Mouse (Mus musculus) gastrocnemius, postnatal 10 days (tissue): ENCODE results near the gene Zfp580. TPM values are rescaled to one million over a fixed set of nuclear protein-coding genes. Genes with fewer than 3 reads are reported as not detected.
"Not testable (repeated sequence)": the region's sequence is repeated elsewhere in the genome, so short reads cannot be mapped to it uniquely, and the experiment has no call there.

Experiments
- DNase-seq: peaks from one replicate; pipeline ENCODE4 v3.0.0; 2021; ENCODE audit warnings: mixed read lengths
- total RNA-seq, 2 experiments: library from RNA; stranded (reverse); gene quantifications; 2 replicates each; pipeline ENCODE4 v1.2.3; 2021

Gene Zfp580
- total RNA-seq, 2 experiments from 2014 or later, result 7.3 to 10.0 TPM

DNA sequence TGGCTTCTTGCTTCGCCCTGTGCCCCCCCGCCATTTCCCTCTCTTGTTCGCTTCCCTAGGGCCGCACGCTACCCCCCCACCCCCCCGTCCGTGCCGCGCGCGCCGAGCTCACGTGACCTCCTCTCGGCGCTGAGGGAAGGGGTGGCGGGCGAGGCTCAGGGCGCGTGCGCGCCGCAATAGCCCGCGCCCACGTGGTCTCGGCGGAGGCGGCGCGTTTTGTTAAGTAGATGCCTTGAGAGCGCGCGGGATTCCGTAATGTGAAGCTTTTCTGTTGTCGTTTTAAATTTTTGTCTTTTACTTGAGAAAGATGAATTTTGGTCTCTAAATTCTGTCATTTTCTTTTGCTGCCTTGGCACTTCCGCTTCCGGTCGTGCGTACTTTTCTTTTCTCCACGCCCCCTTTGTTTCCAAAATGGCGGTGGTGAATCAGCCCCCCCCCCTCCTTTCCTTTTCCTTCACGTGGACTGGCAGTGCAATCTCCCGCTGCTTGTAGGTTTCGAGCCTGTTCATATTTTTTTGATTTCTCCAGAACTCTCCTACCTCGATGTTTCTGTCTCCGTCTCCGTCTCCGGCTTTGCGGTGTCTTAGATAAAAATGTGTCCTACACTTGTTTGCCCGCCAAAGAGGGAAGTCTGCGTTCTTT lies 11.1 kb downstream of the Zfp580 start:
- DNase-seq, result no peak

DNA sequence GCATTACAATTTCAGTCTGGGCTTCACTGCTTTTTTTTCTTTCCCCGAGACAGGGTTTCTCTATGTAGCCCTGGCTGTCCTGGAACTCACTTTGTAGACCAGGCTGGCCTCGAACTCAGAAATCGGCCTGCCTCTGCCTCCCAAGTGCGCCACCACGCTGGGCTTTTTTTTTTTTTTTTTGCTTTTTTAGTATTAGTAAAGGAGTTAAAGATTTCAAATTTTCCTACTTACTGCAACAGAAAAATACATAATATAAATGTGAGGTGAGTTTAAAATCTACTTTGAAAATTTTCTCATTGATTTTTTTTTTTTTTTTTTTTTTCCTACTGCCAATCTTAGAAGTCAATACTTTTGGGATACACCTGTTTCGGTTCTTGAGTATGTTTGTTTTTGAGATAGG lies 13.5 kb downstream of the Zfp580 start:
- no peak for DNase-seq

DNA sequence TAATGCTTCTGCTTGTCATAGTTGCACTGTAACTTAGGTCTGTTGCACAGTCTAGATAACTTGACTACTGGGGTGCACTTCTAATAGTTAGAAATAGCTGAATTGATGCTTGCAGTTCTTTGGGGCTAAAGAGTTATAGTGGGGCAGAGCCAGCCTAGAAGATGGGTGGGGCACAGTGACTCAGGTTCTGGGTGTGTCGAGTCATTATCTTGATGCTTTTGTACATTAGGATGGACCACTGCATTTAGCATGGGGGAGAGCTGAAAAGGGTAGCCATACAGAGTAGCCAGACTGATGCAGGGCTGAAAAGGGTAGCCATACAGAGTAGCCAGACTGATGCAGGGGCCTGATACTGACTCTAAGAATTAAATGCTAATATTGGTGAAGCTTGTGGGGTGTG lies 22.2 kb downstream of the Zfp580 start:
- no peak for DNase-seq

GRCm38 (mm10) chr7:5074984-5075383 lies 23.6 kb downstream of the Zfp580 start:
- DNase-seq, result no peak

- DNase-seq, result no peak
These were observed 25.6 kb downstream of the Zfp580 start for GRCm38 (mm10) chr7:5076931-5077330.

DNA sequence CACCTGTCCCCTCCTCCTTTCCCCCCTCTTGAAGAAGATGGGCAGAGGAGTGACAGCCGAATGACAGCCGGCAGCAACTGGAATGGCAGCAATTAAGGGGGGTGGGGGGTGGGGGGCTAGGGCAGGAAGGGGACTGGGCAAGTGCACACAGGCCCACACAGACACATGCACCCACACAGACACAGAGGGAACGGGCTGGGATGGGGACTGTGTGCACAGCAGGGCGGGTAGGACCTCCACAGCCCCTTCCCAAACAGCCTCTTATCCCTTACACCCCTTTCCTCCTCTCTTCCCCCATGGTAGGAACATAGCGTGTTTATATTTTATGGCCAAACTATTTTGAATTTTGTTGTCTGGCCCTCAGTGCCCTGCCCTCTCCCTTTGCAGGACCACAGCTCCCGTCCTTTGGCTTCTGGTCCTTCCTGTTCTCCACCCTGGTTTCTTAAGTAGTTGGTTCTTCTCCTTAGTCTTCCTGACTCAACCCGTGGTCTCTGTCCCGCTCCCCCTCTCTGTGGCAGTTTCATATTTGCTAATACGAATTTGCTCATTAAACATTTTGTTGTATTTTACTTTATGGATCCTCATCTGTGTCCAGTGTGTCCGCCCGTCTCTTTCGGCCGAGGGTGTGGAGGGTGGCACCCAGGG lies 28.1 kb downstream of the Zfp580 start:
- not testable (repeated sequence) for DNase-seq

DNA sequence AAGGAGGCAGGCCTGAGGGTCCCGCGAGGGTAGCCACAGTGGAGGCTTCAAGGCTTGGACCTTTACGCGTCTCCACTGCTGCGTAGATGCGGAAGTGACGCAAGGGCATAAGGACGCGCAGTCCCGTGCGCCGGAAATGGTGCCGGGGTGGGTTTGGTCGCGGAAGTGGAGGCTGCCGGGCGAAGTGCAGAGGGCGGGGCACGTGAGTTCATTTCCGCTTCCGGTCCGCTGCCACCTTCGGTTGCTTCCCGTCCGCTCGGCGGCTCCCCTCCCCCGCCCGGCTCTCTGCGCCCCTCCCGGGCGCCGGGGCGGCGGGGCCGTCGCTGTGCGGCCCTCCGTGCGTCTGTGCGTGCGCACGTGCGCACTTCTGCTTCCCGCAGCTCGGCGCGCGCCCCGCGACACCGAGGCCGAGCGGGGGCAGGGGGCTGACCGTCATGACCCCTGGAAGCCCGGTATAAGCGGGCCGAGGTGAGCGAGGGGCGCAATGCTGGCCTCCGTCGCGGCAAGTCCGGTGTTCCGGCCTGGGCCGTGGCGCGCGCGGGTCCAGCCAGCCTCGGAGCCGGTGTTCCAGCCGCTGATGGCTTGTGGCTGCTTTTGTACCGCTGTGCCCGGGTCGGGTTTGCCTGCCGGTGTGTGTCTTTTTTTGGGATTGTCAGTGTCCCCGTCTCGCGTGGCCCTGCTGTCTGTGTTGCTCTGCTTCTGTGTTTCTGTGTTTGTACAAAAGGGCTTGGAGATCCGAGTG lies 28.8 kb downstream of the Zfp580 start, which contains the start of gene Epn1:
Epn1 (plus strand) TSS at position 226 of the 742 bp plus-strand sequence.
- peak; percentile 96 for DNase-seq

GRCm38 (mm10) chr7:5080815-5081214 lies 29.5 kb downstream of the Zfp580 start:
- DNase-seq, result no peak

GRCm38 (mm10) chr7:5081241-5081640 lies 29.9 kb downstream of the Zfp580 start:
- DNase-seq, result no peak

GRCm38 (mm10) chr7:5081939-5082338 lies 30.6 kb downstream of the Zfp580 start:
- DNase-seq, result no peak

DNA sequence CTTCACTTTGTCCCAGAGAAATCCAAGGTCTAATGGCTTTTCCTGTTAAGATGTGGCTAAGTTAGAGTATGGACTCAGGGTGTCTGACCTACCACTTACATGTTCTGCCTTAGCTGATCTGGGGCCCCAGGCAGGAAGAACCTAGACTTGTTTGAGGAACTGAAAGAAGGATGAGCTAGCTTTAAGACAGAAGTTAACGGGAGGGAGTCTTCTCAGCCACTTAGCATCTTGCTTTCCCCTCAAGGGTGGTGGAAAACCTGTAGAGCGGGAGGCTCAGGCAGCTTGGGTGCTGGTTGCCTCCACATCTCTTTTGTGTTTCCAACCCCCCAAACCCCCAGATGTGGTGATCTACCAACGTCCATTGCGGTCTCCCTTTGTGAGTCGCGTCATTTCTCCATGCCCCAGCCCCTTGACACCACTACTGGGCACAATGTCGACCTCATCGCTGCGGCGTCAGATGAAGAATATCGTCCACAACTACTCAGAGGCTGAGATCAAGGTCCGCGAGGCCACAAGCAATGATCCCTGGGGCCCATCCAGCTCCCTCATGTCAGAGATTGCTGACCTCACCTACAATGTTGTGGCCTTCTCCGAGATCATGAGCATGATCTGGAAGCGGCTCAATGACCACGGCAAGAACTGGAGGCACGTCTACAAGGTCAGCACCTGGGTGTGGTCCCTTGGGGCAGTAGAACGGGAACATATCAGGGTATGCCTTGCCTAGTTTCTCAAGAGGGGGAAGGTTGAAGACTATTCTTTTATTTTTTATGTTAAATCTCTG lies 32.2 kb downstream of the Zfp580 start:
- DNase-seq, result no peak

DNA sequence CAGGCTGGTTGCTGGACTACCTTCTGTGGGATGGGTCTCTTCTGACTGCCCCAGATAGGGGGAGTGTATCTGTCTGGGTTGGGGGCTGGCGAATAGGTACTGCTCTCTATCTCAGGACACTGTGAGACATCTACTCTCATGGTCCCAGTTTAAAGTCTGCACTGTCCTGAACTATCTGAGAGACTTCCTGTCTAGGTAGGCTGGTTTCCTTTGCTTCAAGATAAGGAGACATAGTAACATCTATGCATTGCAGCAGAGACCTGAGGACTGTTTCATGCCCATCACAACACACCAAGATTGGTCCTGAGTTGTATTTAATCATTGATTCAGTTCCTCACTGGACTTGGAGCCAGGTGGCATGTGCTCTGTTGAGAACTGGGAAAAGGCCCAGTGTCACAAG lies 34.2 kb downstream of the Zfp580 start:
- no peak for DNase-seq

- no peak for DNase-seq
These were observed 35.6 kb downstream of the Zfp580 start for GRCm38 (mm10) chr7:5086921-5087440.

GRCm38 (mm10) chr7:5087886-5088285 lies 36.5 kb downstream of the Zfp580 start:
- no peak for DNase-seq

DNA sequence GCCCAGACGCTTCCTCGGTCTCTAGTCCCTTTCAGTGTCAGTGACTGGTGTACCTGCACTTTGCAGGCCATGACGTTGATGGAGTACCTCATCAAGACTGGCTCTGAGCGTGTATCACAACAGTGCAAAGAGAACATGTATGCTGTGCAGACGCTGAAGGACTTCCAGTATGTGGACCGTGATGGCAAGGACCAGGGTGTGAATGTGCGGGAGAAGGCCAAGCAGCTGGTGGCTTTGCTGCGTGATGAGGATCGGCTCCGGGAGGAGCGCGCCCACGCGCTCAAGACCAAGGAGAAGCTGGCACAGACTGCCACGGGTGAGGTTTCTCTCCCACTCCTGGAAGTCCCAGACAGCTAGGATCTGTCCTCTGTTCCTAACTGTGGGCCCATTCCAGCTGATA lies 38.5 kb downstream of the Zfp580 start:
- DNase-seq, result no peak

GRCm38 (mm10) chr7:5091008-5091728 lies 39.8 kb downstream of the Zfp580 start:
- no peak for DNase-seq

- DNase-seq, result no peak
These were observed 41.0 kb downstream of the Zfp580 start for GRCm38 (mm10) chr7:5092381-5092780.

GRCm38 (mm10) chr7:5092831-5093510 lies 41.6 kb downstream of the Zfp580 start:
- no peak for DNase-seq

DNA sequence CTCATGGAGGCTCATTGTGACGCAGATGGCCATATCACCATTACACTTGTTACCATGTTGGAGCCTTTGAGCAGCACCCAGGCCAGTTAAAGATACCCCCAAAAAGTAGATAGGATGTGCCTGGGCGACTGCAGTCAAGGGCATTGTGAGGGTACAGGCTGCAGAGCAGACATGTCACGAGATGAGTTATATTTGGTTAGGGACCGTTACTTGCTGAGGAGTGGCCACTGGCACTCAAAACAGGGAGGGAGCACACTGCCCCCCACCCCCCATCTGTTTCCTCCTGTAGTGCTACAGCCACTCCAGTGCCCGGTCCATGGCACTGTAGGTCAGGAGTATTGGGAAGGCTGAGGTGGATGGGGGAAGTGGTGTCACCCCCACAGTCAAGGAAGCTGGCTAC lies 47.4 kb downstream of the Zfp580 start:
- DNase-seq, result no peak

GRCm38 (mm10) chr7:5099796-5100195 lies 48.5 kb downstream of the Zfp580 start:
- DNase-seq, result no peak

- no peak for DNase-seq
These were observed 49.8 kb downstream of the Zfp580 start for GRCm38 (mm10) chr7:5101066-5101663.
